Mouse (Mus musculus): ENCODE measurements around the gene Apof. TPM values are rescaled to one million over a fixed set of nuclear protein-coding genes. Genes with fewer than 3 reads are reported as not detected.

Gene Apof
- total RNA-seq (2021): 10 to 100 TPM; 13.3 to 76.4 TPM
- long read RNA-seq, experiment 1, transcript Apof-201 (2 exons, 1,258 nt): major isoform, 39 of 42 reads
- long read RNA-seq, experiment 1, partial matches to known transcripts: 0 of 42 reads
- long read RNA-seq, experiment 1, other reads (novel, unspliced or antisense): 3 of 42 reads
- long read RNA-seq, experiment 2, transcript Apof-201 (2 exons, 1,258 nt): major isoform, 9 of 11 reads
- long read RNA-seq, experiment 2, partial matches to known transcripts: 0 of 11 reads
- long read RNA-seq, experiment 2, other reads (novel, unspliced or antisense): 2 of 11 reads

DNA sequence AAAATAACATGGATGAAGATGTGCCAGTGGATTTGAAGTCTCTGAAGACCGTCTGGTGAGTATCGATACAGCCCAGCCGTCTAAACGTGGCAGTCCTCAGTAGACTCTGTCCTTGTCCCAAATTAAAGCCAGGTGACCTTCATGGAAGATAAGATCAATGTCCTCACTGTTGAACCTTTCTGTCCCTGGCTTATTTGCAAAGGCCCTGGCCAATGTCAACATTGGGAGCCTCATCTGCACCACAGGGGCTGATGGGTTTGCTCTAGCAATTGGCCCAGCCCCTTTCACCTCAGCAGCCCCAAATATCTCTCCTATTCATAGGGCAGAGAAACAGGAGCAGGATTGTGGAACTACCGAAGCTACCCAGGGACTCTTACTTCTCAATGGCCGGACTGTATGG lies at the start of gene Apof:
Gene Apof (plus strand): TSS at position 301 of the 400 bp plus-strand sequence.
- DNase-seq (ENCODE audit: low spot score in 2 of 2): no peak

DNA sequence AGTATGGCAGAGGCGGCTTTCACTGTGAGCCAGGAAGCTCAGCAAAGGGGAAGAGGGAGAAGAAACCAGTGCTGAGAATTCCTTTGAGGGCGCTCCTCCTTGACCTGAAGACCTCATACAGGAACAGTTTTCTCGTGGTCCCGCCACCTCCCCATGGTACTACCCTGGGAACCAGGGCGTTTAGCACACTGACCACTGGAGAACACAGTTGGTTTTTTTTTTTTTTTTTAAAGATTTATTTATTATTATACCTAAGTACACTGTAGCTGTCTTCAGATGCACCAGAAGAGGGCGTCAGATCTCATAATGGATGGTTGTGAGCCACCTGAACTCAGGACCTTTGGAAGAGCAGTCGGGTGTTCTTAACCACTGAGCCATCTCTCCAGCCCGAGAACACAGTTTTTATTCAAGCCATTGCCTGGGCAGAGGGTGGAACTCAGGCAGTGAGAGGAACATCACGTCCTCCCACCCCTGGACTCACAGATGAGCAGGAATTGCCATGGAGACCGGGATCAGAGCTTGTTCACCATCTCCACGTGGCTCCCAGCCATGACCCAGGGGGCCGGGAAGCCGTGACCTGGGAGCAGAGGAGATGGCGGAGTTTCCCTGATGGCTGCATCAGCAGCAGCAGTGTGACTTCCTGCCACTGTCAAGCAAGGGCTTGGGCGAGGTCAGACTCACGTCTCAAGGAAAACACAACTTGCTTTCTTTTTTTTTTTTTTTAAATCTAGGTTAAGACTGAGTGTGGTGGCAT lies 46.8 kb upstream of the Apof start:
- DNase-seq (ENCODE audit: low spot score in 2 of 2): no peak

DNA sequence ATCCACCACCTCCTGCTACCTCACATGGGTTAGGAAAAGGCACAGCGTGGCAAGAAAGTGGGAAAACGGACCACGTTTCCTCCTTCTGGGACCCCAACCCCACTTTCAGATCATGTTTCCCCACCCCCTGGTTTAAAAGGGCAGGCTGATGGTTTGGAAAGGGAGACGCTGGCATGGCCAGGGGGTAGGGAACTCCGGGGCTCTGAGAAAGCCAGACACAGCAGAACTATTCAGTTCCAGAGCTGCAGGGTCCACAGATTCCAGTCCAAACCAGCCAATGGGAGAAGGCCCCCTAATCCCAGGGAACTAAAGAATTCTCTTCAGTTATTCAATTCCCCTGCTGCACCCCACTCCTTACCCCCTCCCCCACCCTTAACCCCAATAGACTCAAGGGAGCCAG lies 43.4 kb upstream of the Apof start:
- no peak for DNase-seq (ENCODE audit: low spot score in 2 of 2)

DNA sequence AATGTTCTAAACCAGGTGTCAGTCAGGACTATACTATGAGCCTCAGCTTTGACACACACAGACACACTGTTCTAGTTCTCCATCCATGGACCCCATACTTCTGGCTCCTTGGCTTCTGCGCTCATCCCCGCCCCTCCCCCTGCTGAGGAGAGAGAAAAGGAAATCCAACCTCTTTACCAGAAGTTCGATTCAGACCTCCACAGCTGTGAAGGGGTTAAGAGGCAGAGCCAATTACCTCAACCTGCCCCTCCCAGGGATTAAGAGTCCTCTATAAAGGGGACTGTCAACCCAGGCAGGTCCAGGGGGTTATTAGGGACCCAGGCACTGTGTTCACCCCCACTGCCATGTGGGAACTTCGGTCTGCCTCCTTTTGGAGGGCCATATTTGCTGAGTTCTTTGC lies 42.9 kb upstream of the Apof start, which contains the start of gene Mip:
Gene Mip (plus strand): TSS at position 301 of the 400 bp plus-strand sequence.
- DNase-seq (ENCODE audit: low spot score in 2 of 2): no peak

DNA sequence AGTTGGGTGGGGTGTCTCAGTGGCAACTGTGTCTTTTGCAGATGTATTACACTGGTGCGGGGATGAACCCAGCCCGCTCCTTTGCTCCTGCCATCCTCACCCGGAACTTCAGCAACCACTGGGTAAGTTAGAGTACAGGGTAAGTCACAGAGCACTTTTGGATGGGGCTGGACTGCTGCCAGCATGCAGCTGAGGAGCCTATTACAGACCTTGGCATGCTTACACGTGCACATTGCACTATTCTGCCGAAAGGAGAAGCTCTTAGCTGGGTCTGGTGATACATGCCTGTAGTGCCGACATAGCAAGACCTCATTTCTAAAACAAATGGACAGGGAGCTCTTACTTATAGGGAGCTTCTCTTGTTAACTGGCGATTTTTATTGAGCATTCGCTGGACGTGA lies 40.9 kb upstream of the Apof start:
- DNase-seq (ENCODE audit: low spot score in 2 of 2): no peak

DNA sequence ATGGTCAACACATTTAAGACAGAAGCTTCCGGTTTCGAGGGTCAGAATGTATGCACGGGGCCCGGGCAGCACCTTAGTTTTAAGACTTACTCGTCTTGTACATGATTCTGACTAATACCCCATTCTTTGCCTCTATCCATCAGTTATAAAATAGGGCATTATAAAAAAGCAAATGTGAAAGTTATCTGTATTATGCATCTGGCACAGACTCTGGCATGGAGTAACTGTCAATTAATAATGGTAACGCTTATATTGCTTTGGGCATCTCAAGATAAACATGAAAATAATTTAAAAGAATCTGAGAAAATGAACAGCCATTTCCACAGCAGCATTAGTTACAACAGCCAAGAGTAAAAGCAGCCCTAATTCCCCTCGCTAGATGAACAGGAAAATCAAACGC lies 40.5 kb upstream of the Apof start:
- DNase-seq (ENCODE audit: low spot score in 2 of 2): no peak

DNA sequence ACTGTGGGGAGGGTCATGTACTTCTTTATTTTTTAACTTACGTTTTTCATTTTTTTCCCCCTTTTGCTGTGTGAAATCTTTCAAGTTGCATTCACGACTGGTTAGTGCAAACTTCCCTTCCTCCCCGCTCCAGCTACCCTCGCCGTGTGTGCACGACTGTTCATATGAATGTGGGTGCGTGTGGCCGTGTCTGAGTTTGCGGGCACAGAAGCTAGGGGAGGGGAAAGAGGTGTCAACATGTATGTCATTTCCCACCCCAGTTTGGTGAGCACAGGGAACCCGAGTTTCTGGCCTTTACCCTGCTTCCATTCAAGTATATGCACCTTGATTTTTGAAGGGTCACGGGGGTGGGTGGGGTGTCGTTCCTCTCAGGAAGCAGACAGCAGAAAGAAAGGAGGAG lies 37.9 kb upstream of the Apof start:
- DNase-seq (ENCODE audit: low spot score in 2 of 2): no peak

DNA sequence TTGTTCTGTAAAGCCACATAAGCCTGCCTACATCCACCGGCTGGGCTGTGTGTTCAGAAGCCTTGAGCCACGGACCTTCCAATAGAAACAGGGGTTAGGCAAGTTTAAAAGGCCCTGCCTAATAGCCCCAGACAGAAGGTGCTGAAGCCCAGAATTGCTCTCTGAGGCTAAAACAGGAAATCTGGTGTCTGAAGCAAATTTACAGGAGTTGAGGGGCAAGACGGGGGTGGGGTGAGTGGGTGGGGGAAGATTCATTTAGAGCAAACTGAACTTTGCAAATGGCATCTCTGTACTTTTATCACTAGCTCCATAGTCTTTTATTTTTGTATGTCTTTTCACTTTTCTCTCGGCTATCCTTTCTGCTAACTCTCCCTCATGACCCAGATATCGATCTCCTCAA lies 37.3 kb upstream of the Apof start:
- no peak for DNase-seq (ENCODE audit: low spot score in 2 of 2)

DNA sequence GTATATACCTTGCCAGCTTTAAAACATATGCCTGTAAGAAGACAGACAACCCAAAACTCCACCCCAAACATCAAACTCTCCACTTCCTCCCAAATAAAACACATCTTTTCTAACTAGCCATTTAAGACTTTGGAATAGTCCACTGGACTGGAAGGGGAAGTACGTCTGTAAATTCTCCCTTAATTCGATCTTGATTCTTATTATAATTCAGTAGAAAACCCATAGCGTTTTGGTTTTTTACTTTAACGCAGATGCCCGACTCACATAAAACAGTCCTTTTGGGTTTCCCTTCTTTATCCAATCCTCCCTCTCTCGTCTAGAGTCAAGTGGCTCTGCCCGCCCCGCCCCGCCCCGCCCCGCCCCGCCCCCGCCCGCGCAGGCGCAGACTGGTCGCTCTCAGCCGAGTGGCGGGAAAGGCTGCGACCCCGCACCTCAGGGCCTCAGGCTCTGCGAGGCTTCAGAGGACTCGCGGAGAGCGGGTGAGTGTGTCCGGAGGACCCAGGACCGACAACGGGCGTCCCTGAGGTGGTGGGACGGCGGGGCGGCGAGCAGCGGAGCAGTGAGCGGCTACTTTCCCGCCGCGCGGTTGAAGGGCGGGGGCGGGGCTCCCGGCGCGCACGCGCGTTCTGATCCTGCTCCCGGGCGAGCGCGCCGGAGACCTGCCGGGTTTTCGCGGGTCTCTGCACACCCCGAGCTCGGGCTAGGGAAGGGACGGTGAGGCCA lies 36.6 kb upstream of the Apof start, which contains the start of gene Timeless:
Gene Timeless (plus strand): TSS at position 369 of the 723 bp plus-strand sequence.
- peak; percentile 82 to 84 for DNase-seq (ENCODE audit: low spot score in 2 of 2)

DNA sequence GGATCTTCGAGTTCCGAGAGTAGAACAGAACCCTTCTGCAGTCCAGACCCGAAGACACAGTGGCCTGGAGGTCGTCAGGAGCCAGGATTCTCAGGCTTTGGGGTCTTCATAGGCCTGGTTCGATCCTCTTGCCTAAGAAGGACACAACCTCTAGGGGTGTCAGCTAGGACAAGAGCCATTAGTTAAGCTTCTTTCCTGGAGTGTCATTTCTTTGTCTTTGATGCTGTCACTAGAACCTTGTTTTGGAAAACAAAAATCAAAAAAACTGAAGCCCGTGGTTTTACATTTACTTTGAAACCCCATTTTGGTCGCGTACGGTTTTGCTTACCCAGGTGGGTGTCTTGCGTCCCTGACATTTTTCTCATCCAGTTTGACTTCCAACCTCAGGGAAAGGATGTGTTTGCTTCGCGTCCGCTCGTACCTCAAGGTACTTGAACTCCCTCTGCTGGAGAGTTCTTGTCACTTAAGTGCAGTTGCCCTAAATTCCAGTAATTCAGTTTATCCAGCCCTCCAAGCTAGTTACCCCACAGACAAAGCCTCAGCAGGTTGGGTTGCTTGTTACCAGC lies 36.0 kb upstream of the Apof start:
- peak in 1 of 2 experiments; percentile 25 for DNase-seq (ENCODE audit: low spot score in 2 of 2)

DNA sequence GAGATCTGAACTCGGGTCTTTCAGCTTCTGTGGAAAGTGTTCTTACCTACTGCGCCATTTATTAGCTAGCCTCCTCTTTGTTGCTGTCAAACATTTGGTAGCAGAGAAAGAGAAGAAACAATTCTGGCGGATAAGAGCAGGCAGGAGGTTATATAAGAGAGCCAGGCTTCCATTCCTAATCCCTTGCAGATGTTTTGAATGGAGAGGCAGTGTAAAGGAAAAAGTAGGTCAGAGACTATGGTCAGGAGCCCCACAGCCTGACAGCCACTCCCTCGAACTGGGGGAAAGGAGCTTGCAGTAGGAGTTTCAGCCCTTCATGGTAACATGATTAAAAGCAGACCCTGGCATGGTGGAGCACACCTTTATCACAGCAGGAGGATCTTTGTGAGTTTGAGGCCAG lies 32.1 kb upstream of the Apof start:
- DNase-seq (ENCODE audit: low spot score in 2 of 2): no peak

DNA sequence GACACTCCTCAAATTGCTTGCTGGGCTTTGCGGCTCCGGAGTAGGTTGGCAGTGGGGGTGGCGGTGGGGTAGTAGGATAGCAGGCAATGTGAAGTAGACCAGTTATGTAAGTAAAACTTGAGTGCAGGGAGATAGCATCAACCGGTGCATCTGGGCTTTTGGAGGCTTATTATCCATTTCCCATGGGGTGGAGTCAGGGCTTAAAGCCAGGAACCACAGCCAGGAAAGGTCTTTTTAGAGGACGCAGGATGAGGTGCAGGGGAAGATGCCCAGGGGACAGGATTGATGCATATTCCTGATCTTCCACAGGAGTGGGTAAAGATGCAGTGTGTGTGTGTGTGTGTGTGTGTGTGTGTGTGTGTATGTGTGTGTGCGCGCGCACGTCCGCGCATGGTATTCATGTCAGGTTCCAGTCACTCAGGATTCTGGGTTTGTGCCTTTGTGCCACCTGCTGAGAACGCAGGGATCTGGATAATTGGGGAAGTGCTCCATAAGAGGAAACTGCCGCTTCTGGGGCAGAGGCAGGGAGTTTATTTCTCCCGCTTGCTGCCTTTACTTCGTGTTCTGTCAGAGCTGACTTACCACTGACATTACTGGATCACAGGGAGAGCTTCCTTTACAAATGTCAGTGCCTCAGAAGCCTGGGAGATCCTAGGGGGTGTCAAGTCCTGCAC lies 30.5 kb upstream of the Apof start:
- DNase-seq (ENCODE audit: low spot score in 2 of 2): no peak

DNA sequence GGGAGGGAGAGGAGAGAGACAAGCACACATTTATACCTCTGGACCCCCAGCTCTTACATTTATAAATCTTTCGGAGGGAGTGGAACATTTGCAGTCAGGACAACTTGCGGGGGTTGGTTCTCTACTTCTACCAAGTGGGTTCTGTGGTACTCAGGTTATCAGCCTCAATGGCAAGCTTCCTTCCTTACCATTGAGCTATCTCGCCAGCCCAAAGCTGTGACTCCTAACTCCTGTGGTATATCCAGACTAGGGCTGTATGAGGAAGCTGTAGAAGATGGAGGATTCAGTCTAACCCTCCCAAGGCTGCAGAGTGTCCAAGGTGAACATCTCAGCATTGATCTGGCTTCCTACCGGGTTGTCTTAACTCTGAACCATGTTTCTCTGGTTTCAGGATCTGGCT lies 29.3 kb upstream of the Apof start:
- no peak for DNase-seq (ENCODE audit: low spot score in 2 of 2)

DNA sequence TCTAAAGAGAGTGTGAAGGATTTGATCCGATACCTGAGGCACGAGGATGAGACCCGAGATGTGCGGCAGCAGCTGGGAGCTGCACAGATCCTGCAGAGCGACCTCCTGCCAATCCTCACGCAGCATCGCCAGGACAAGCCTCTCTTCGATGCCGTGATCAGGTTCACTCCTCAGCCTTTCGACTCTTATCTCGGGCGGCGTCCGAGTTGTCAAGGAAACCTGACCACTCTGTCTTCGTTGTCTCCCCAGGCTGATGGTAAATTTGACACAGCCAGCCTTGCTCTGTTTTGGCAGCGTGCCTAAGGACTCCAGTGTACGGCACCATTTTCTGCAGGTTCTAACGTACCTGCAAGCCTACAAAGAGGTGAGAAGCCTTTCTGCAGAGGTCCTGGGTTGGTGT lies 28.3 kb upstream of the Apof start:
- no peak for DNase-seq (ENCODE audit: low spot score in 2 of 2)

DNA sequence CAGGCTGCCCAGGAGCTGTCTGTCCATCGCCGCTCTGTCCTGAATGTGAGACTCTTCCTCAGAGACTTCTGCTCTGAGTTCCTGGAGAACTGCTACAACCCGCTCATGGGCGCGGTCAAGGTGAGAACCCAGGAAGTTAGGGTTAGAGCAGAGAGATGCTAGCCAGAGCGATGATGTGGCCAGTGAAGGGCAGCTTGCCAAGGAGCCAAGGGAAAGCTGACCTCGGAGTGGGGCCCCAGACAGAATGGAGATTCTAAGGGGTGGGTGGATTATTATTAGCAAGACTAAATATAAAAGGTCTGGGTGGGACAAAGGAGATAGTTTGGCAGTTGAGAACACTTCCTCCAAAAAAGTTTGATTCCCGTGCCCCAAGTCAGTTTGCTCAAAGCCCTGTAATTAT lies 25.2 kb upstream of the Apof start:
- no peak for DNase-seq (ENCODE audit: low spot score in 2 of 2)

DNA sequence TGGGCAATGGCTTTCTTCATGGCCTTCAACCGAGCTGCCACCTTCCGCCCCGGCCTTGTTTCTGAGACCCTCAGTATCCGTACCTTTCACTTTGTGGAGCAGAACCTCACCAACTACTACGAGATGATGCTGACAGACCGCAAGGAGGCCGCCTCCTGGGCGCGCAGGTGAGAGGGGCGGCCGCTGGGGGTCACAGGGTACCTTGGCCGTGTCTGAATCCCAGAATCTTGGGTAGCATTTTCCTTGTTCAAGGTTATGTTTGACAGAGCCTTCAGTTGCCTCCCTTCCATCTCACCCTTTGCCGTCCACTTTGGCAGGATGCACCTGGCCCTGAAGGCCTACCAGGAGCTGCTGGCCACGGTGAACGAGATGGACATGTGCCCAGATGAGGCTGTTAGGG lies 24.4 kb upstream of the Apof start:
- no peak for DNase-seq (ENCODE audit: low spot score in 2 of 2)

DNA sequence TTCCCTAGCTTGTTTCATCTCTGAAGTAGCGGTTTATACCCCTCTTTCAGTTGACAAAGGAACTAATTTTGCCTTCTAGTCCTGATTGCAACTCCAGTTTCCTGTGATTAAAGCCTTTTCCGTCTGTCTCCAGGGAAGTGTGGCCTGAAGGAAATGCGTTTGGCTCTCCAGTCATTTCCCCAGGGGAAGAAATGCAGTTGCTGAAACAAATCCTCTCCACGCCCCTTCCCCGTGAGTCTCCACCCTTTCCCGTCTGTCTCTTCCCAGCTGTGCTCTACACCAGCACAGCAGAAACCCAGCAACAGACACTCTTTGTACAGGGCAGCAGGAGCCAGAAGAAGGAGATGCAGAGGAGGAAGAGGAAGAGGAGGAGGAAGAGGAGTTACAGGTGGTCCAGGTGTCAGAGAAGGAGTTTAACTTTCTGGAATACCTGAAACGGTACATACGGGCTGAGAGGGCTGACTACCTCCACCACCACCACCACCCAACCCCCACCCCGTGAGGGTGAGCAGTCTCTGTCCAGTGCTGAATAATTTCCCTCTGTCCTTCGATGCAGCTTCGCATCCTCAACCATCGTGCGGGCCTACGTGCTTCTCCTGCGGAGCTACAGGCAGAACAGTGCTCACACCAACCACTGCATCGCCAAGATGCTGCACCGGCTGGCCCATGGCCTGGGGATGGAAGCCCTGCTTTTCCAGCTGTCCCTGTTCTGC lies 21.3 kb upstream of the Apof start:
- no peak for DNase-seq (ENCODE audit: low spot score in 2 of 2)

DNA sequence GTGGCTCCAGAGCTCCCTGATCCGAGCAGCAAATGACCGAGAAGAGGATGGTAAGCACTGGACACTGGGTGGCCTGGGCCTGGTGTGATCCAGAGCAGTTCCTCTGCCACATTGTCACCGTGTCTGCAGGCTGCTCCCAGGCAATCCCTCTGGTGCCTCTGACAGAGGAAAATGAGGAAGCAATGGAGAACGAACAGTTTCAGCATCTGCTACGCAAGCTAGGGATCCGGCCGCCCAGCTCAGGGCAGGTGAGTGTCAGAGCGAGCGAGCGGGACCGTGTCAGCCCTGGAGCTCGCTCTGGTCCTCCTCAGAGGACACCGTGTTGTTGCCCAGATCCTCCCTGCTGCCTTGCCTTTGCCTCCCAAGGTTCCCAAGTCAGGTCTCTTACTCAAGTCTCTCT lies 17.9 kb upstream of the Apof start:
- DNase-seq (ENCODE audit: low spot score in 2 of 2): no peak

DNA sequence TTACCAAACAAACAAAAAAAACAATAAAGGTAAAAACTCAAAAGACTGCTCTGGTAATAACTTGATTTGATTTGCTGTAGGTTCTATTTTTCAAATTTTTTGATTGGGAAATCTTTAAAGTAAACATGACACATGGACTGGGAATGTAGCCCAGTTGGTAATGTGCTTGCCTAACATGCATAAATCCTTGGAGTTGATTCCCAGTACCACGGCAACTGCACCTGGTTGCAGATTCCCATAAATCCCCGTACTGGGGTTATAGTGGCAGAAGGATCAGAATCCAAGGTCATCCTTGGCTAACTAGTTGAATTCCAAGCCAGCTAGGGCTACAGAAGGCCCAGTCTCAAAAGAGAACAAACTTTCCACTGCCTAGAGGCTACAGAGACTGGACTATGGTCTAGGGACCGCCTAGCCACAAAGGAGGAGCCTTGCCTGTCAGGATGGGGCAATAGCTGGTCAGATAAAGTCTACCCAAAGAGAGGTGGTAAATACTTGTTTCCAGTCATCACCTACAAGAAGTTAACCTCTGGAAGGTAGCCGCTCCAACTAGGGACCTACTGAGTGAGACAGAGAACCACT lies 14.7 kb upstream of the Apof start, which contains the start of gene Apon:
Gene Apon (plus strand): TSS at position 420 of the 579 bp plus-strand sequence.
- DNase-seq (ENCODE audit: low spot score in 2 of 2): no peak

DNA sequence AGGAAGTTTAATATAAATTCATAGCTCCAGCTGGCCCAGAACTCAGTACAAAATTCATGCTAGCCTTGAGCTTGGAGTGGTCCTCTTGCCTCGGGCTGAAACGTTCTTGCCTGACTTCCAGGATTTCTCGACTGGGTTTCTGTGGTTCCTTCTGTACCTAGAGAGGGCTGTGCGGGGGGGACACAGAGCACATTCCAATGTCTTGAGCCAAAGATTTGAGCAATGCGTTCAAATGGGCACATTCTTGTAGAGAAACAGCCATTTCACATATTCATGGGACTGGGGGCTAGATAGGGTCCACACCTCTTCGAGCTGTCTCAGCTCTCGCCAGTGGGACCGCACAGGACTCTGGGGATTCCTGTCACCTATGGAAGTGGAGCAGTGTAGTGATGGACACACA lies 12.5 kb upstream of the Apof start:
- DNase-seq (ENCODE audit: low spot score in 2 of 2): no peak

Data from adrenal gland, postnatal 4 days (tissue).